ENCODE assay signal across 20 mouse cellular contexts in genomic region chr4:127900893-127901456, GRCm38 (mm10).
DNase-seq lines count a peak whose midpoint lies in the region; ATAC-seq and TF ChIP-seq lines count a peak whose summit lies in the region.
"Had no signal": no experiment of that assay in that cellular context is flagged by ENCODE, and none has a peak within 500 bp of the region (broad histone marks: within the 10 kb centered on the region; RNA-seq: fewer than 3 reads in every experiment).

No protein-coding gene starts in this region.

- no peak for TF ChIP-seq POLR2A in brain, embryonic 14.5 days (IDR thresholded peaks at IDR 0.05; ENCODE audit: borderline replicate concordance, extremely low read depth, insufficient read depth, insufficient read length, poor library complexity, severe bottlenecking)

- H3K4me1 ChIP-seq in forebrain, embryonic 15.5 days: peaks cover 8% of the 10 kb centered on the region
- H3K4me1 ChIP-seq in forebrain, embryonic 12.5 days: no peaks in the 10 kb centered on the region
- no peaks in the 10 kb centered on the region for H3K4me1 ChIP-seq in forebrain, postnatal 0 days (ENCODE audit: insufficient read depth)
- peaks cover 10% of the 10 kb centered on the region; the same call in 1 of the 2 replicates for H3K4me1 ChIP-seq in forebrain, embryonic 13.5 days
- H3K4me1 ChIP-seq: embryonic facial prominence, embryonic 15.5 days had no signal

- no peak for DNase-seq in forebrain, postnatal 0 days
- peak; percentile 9 for DNase-seq in brain, adult 2 months (ENCODE audit: low read depth, low spot score)
- DNase-seq in brain, embryonic 14.5 days (ENCODE audit: low read depth): peak; percentile 47
- no peak for DNase-seq in left cerebral cortex, postnatal 36 days (ENCODE audit: low spot score in 2 of 2)
- DNase-seq: adrenal gland, adult 2 months; adrenal gland, postnatal 10 days; adrenal gland, postnatal 25 days; cerebellum, adult 11 months; cerebellum, adult 18-20 months; cerebellum, adult 8-10 months; cerebellum, adult 9-11 months; cerebellum, postnatal 14 days; cerebellum, postnatal 36 days; embryo, embryonic 11 days had no signal

- no peaks in the 10 kb centered on the region for H3K36me3 ChIP-seq in forebrain, embryonic 15.5 days
- no peaks in the 10 kb centered on the region for H3K36me3 ChIP-seq in forebrain, embryonic 12.5 days (replicated peaks)
- no peaks in the 10 kb centered on the region for H3K36me3 ChIP-seq in forebrain, postnatal 0 days (ENCODE audit: insufficient read depth)
- no peaks in the 10 kb centered on the region for H3K36me3 ChIP-seq in forebrain, embryonic 13.5 days (ENCODE audit: poor library complexity, severe bottlenecking)
- H3K36me3 ChIP-seq: embryonic facial prominence, embryonic 13.5 days; embryonic facial prominence, embryonic 15.5 days had no signal

- ATAC-seq in forebrain, embryonic 15.5 days (replicated peaks): 0 out of 2 replicates have a peak, but pooled peaks have one; percentile 48
- no peak for ATAC-seq in forebrain, embryonic 12.5 days (ENCODE audit: low FRiP score)
- peak; percentile 71 for ATAC-seq in forebrain, postnatal 0 days
- no peak for ATAC-seq in forebrain, embryonic 13.5 days

- H3K9ac ChIP-seq in forebrain, embryonic 15.5 days (replicated peaks): no peak overlapping the region
- H3K9ac ChIP-seq in forebrain, embryonic 12.5 days: no peak overlapping the region
- no peak overlapping the region for H3K9ac ChIP-seq in forebrain, postnatal 0 days
- H3K9ac ChIP-seq in forebrain, embryonic 13.5 days: no peak overlapping the region
- H3K9ac ChIP-seq: embryonic facial prominence, embryonic 13.5 days; embryonic facial prominence, embryonic 15.5 days had no signal

- H3K9me3 ChIP-seq in forebrain, embryonic 15.5 days: no peaks in the 10 kb centered on the region
- H3K9me3 ChIP-seq in forebrain, embryonic 12.5 days: no peaks in the 10 kb centered on the region
- no peaks in the 10 kb centered on the region for H3K9me3 ChIP-seq in forebrain, postnatal 0 days (ENCODE audit: low read length)
- H3K9me3 ChIP-seq in forebrain, embryonic 13.5 days (replicated peaks): no peaks in the 10 kb centered on the region
- H3K9me3 ChIP-seq: embryonic facial prominence, embryonic 13.5 days; embryonic facial prominence, embryonic 15.5 days had no signal

- WGBS in forebrain, embryonic 15.5 days: 58% methylated on average over 7 of the region's 7 CpGs
- 66% methylated on average over 7 of the region's 7 CpGs for WGBS in forebrain, embryonic 12.5 days
- WGBS in forebrain, postnatal 0 days: 48% methylated on average over 7 of the region's 7 CpGs
- WGBS in forebrain, embryonic 13.5 days: 72% methylated on average over 7 of the region's 7 CpGs

- H3K4me2 ChIP-seq in forebrain, embryonic 15.5 days (replicated peaks): no peak overlapping the region
- H3K4me2 ChIP-seq in forebrain, embryonic 12.5 days: no peak overlapping the region
- no peak overlapping the region for H3K4me2 ChIP-seq in forebrain, postnatal 0 days (ENCODE audit: low read depth)
- no peak overlapping the region for H3K4me2 ChIP-seq in forebrain, embryonic 13.5 days
- H3K4me2 ChIP-seq: embryonic facial prominence, embryonic 13.5 days; embryonic facial prominence, embryonic 15.5 days had no signal

- H3K27me3 ChIP-seq in forebrain, embryonic 15.5 days: no peaks in the 10 kb centered on the region
- H3K27me3 ChIP-seq in forebrain, embryonic 12.5 days: no peaks in the 10 kb centered on the region
- no peaks in the 10 kb centered on the region for H3K27me3 ChIP-seq in forebrain, postnatal 0 days (ENCODE audit: insufficient read depth, low read length)
- H3K27me3 ChIP-seq in forebrain, embryonic 13.5 days: no peaks in the 10 kb centered on the region
- H3K27me3 ChIP-seq: embryonic facial prominence, embryonic 13.5 days; embryonic facial prominence, embryonic 15.5 days had no signal

- H3K4me3 ChIP-seq in forebrain, embryonic 15.5 days: no peak overlapping the region
- no peak overlapping the region for H3K4me3 ChIP-seq in forebrain, embryonic 12.5 days (replicated peaks)
- H3K4me3 ChIP-seq in forebrain, postnatal 0 days (ENCODE audit: low read depth, low read length): no peak overlapping the region
- no peak overlapping the region for H3K4me3 ChIP-seq in forebrain, embryonic 13.5 days
- H3K4me3 ChIP-seq: embryonic facial prominence, embryonic 13.5 days; embryonic facial prominence, embryonic 15.5 days; erythroblast, embryonic 14.5 days had no signal

- peak overlapping the region; percentile 29; the same call in 1 of the 2 replicates for H3K27ac ChIP-seq in forebrain, embryonic 15.5 days (replicated peaks)
- H3K27ac ChIP-seq in forebrain, embryonic 12.5 days: no peak overlapping the region
- H3K27ac ChIP-seq in forebrain, postnatal 0 days (ENCODE audit: low read depth, low read length): no peak overlapping the region
- H3K27ac ChIP-seq in forebrain, embryonic 13.5 days: no peak overlapping the region
- H3K27ac ChIP-seq: embryonic facial prominence, embryonic 13.5 days; embryonic facial prominence, embryonic 15.5 days had no signal

- intact Hi-C loops in left cerebral cortex, postnatal 36 days (cut with DNase I): no loop called here

- TF ChIP-seq CTCF in forebrain, postnatal 0 days (IDR thresholded peaks at IDR 0.05; ENCODE audit: low read depth): no peak
- no peak for TF ChIP-seq CTCF in brain, embryonic 14.5 days (IDR thresholded peaks at IDR 0.05; ENCODE audit: borderline replicate concordance, extremely low read depth, insufficient read depth, insufficient read length)

Comparison
In these comparisons a context has a peak if more than half of its experiments do, and no peak if none do; other contexts are left out.
1. ATAC-seq: peak in forebrain, embryonic 15.5 days (single experiment) and forebrain, postnatal 0 days (single experiment); none in forebrain, embryonic 12.5 days (single experiment) and forebrain, embryonic 13.5 days (single experiment).
2. DNase-seq: peak in brain, adult 2 months (single experiment) and brain, embryonic 14.5 days (single experiment); none in forebrain, postnatal 0 days (single experiment) and left cerebral cortex, postnatal 36 days (0 of 2).